Mouse (Mus musculus): ENCODE data around the gene Ppp1r3f. TPM values are rescaled to one million over a fixed set of nuclear protein-coding genes. Genes with fewer than 3 reads are reported as not detected.

Gene Ppp1r3f
- total RNA-seq (2021) = 10 to 100 TPM; 19.1 to 24.9 TPM

DNA sequence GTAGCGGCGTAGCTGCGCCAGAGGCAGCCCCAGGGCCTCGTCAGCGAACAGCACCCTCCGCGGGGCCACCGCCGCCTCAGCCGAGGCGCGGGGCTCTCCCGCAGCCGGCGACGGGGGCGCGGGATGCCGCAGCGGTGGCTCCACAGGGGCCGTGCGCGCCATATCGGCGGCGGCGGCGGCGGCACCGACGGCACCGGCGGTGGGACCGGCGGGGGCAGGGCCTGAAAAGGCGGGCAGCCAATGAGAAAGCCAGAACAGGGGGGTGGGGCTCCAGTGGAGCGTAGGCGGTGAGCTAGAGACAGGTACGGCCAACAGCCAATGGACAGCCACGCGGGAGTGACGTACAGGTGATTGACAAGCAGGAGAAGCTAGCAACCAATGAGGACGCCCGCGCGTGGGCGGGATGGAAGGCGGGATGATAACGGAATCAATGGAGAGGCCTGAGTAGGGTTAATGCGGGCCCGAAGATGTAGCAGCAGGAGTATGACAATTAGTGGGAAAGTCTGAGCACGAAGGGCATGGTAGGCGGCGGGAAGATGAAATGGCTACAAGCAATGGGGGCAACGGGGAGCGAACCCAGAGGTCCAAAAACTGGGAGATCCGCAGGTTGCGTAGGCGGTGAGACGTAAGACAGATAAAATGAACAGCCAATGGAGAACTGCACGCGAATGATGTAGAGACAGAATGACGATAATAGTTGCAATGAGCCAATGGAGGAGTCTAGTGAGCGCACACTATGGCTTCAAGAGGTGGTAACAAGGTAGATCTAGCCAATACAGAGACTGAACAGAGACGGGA is at the start of gene Ppp1r3f:
Gene Ppp1r3f (minus strand): TSS at position 197 of the 798 bp plus-strand sequence.
- peak; percentile 90 to 95 for DNase-seq (ENCODE audit: low spot score in 2 of 2)
- intact Hi-C loops (cut with DNase I) = loop anchor here (5.0 kb wide), 1 partner anchor 68 kb away; no protein-coding TSS in a partner anchor

DNA sequence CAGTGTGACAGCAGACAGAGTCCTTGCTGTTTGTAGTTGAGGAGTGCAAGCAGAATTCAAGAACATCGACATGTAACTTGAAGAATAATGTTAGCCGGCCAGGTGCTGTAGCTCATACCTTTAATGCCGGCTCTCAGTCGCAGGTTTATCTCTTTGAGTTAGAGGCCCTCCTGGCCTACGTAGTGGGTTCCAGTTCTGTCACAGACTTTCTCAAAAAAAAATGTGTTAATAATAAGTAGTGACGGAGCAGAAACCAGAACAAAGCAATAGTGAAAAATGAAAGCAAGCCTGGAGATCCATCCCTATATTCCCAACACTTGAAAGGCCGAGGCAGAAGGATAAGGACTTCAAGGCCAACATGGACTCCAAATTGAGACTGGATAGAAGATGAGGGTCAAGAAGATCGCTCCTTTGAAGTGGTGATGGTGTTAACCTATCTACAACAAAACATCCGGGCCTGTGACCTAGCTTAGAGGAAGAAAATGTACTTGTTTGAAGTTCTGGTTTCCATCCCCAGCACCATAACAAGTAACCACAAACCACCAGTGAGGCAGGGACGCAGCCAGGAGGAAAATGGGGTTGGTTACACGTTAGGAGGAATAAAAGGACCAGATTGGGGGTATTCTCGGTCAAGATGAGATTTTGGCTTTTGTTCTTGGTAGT is 43.9 kb upstream of the Ppp1r3f start:
- DNase-seq (ENCODE audit: low spot score in 2 of 2) = no peak
- intact Hi-C loops (cut with DNase I) = no loop called here

DNA sequence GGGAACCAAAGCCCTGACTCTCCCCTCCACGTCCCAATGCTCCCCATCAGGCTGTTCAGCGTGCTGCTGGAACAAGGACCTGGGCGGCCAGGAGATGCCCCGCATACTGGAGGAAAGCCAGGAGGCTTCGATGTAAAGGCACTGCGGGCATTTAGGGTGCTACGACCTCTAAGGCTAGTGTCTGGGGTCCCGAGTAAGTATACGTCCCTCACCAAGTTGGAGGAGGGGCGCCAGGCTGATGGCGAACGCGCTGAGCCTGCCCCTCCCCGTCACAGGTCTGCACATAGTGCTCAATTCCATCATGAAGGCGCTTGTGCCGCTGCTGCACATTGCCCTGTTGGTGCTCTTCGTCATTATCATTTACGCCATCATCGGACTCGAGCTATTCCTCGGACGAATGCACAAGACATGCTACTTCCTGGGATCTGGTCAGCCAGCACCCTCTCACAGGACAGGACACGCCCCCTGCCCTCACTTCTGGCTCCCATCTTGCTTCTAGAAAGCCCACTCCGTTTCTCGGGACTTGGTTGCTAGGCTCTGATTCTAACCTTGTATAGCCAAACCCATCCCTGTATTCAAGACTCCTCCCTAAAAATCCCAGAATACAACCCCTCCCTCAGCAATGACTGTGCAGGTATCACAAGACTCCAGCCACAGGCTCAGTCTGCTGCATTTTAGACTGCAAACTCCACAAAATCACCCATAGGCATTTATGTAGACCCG is 36.6 kb upstream of the Ppp1r3f start:
- DNase-seq (ENCODE audit: low spot score in 2 of 2) = peak; percentile 17 to 36
- intact Hi-C loops (cut with DNase I) = loop anchor here (2.0 kb wide), 1 partner anchor 28 kb away; the partner anchor contains the start of gene Syp

DNA sequence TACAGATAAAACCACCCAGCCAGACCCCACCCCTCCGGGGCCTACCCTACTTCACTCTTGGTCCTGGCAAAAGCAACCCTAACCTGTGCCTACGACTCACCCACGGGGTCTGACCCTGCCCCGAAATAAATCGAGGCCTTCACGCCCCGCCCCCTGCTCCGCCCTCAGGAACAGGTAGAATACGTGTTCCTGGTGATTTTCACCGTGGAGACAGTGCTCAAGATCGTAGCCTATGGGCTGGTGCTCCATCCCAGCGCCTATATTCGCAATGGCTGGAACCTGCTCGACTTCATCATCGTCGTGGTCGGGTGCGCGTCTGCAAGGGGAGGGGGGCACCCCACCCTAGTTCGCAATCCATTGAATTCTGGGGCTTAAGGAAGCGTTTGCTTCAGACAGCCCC is 36.0 kb upstream of the Ppp1r3f start:
- DNase-seq (ENCODE audit: low spot score in 2 of 2) = peak in 1 of 2 experiments; percentile 9
- intact Hi-C loops (cut with DNase I) = loop anchor here (2.0 kb wide), 1 partner anchor 29 kb away; the partner anchor contains the start of gene Syp

DNA sequence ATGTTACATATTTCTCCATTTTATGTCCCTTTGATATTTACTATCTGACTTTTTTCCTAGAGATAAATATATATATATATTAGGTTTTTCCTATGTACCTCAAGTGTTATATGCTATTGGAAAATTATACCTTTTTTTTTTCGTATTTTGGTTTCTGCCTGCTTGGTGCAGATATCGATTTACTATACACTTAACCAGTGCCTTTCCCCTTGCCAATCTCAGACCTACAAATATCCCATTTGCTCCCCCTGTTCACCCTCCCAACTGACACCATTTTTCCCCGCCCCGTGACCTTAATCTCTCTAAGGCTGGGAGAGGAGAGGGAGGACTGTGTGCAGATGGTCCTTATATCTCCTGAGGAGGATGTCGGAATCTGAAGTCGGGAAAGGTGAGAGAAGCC is 32.7 kb upstream of the Ppp1r3f start, which contains the start of gene Cacna1f:
Gene Cacna1f (plus strand): TSS at position 301 of the 400 bp plus-strand sequence.
- no peak for DNase-seq (ENCODE audit: low spot score in 2 of 2)
- intact Hi-C loops (cut with DNase I) = no loop called here

DNA sequence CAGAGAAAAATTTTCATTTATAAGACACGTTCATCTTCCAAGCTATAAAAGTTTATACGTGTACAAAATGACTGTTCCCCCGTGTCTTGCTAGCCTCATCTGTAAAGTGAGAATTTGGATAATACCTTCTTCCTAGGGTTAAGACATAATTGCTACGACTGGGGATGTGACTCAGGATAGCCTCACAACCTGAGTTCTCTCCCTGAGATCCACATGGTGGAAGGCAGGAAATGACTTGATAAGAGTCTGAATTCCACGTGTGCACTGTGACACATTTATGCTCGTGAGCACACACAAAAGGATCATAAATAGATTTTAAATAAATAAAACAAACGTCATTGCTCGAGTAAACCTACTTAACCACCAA is 31.5 kb upstream of the Ppp1r3f start:
- DNase-seq (ENCODE audit: low spot score in 2 of 2) = no peak
- intact Hi-C loops (cut with DNase I) = no loop called here

DNA sequence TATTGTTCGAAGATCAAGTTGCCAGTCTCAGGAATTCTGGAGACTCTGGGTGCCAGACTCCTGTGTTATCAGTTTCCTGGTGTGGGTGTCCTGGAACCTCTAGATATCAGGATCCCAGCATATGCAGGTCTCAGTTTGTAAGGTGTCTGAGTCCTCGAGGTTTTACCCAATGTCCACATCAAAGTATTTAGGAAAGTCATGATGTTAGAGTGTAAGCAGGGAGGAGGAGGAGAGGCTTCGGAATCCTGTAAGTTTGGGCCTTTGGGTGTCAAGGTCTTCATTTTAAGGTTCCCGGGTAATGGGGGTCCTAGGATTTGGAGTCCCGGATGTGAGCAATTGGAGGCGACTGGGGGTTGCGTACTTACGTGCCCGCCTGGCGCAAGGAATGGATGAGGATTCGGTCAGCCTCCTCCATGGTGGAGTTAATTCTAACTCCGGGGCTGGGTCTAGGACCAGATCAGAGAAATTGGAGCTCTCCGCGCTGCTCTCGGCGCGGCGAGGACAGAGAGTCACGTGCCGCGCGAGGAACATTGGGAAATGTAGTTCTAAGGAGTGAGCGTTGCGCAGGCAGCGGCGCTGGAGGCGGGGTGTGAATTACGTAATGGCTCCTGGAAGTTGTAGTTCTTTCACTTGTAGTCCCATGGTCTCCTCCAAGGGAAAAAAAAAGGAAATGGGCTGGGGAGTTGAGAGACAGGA is 30.9 kb upstream of the Ppp1r3f start, which contains the start of gene Ccdc22:
Gene Ccdc22 (minus strand): TSS at position 639 of the 696 bp plus-strand sequence.
- intact Hi-C loops (cut with DNase I) = no loop called here
- peak; percentile 80 to 82 for DNase-seq (ENCODE audit: low spot score in 2 of 2)

DNA sequence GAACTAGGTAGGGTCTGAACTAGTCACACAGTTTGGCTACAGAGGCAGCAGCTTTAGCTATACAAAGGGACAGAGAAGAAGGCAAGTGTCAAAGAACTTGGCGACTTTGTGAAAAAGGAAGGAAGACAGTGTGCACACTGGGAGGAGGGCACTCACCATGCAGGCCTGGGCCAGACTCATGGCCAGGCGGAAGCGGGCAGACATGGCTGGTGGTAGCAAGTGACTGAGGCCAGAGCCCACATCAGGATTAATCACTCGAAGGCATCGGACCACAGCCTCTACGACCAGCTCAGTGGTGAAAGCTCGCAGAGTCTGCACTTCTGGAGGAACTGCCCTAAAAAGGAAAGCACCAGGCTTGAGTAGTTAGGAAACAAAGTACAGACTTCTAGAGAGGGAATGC is 29.9 kb upstream of the Ppp1r3f start:
- no peak for DNase-seq (ENCODE audit: low spot score in 2 of 2)
- intact Hi-C loops (cut with DNase I) = no loop called here

DNA sequence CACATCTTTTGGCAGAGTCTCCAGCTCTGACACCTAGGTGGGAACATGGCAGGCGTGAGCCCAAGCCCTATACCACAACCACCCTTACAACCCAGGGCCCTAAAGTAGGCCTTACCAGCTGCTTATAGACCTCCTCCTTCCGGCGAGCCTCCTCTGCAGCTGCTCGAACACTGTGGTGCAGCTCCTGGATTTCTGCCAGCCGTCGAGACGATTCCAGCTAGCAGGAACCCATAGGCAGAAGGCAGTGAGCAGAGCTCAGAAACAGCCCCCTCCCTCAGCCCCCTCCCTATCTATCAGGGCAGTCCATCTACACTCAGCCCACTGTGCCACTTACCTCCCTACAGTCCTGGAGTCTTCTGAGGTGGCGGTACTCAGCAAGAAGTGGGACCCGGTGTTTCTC is 21.3 kb upstream of the Ppp1r3f start:
- intact Hi-C loops (cut with DNase I) = no loop called here
- no peak for DNase-seq (ENCODE audit: low spot score in 2 of 2)

DNA sequence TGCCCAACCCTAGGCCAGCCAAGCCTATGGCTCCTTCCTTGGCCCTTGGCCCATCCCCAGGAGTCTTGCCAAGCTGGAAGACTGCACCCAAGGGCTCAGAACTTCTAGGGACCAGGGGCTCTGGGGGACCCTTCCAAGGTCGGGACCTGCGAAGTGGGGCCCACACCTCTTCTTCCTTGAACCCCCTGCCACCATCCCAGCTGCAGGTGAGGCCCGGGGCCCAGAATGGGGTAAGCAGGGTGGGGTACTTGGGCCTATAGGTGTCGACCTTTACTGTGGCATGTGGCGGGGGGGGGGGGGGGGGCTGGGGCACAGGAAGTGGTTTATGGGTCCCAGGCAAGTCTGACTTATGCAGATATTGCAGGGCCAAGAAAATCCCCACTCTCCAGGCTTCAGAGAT is 12.3 kb upstream of the Ppp1r3f start:
- intact Hi-C loops (cut with DNase I) = no loop called here
- DNase-seq (ENCODE audit: low spot score in 2 of 2) = no peak

DNA sequence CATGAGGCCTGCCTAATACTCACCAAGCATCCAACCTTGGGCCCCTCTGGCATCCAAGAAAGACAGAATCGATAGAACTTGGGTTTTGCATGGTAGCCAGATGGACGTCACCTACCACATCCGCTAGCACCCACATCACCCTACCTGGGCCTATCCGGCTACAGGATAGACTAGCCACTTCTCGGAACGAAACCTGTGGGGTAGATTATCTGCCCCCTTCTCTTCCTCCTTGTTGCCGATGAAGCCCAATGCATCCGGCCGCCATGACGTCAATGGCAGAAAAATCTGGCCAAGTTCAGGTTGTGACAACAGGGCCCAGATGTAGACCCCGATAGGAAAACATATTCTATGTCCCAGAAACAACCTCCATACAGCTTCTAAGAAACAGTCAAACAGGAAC is 9.8 kb upstream of the Ppp1r3f start:
- DNase-seq (ENCODE audit: low spot score in 2 of 2) = no peak
- intact Hi-C loops (cut with DNase I) = no loop called here

DNA sequence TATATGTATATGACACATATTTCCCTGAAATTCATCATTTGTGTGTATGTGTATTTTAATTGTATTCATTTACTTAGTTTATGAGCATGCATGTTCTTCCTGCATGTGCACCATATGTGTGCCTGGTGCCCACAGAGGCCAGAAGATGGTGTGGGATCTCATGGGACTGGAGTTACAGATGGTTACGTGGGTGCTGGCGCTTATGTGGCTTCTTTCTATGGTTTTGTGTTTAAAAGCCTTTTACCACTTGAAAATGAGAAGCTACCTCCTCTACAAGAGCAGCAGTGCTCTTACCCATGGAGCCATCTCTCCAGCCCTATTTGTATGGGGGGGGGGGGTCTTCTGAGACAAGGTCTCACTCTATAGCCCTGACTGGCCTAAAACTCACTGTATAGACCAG is 7.1 kb upstream of the Ppp1r3f start:
- peak in 1 of 2 experiments; percentile 15 for DNase-seq (ENCODE audit: low spot score in 2 of 2)
- intact Hi-C loops (cut with DNase I) = no loop called here

DNA sequence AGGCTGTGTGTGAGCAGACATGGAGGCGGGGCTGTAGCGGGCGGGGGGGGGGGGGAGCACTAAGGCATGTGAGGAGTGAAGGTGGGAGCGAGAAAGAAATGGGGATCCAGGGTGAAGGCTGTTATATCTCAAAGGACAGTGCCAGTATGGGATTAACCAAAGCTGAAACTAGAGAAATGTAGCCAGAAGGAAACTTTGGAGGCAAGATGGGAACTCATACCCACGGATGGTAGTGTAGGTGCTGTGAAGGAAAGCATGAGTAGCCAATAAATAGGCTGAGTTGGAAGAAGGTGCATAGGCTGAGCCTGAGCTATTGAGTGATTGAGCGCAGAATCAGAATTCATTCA is 775 bp upstream of the Ppp1r3f start:
- no peak for DNase-seq (ENCODE audit: low spot score in 2 of 2)
- intact Hi-C loops (cut with DNase I) = loop anchor here (5.0 kb wide), 1 partner anchor 67 kb away; no protein-coding TSS in a partner anchor

DNA sequence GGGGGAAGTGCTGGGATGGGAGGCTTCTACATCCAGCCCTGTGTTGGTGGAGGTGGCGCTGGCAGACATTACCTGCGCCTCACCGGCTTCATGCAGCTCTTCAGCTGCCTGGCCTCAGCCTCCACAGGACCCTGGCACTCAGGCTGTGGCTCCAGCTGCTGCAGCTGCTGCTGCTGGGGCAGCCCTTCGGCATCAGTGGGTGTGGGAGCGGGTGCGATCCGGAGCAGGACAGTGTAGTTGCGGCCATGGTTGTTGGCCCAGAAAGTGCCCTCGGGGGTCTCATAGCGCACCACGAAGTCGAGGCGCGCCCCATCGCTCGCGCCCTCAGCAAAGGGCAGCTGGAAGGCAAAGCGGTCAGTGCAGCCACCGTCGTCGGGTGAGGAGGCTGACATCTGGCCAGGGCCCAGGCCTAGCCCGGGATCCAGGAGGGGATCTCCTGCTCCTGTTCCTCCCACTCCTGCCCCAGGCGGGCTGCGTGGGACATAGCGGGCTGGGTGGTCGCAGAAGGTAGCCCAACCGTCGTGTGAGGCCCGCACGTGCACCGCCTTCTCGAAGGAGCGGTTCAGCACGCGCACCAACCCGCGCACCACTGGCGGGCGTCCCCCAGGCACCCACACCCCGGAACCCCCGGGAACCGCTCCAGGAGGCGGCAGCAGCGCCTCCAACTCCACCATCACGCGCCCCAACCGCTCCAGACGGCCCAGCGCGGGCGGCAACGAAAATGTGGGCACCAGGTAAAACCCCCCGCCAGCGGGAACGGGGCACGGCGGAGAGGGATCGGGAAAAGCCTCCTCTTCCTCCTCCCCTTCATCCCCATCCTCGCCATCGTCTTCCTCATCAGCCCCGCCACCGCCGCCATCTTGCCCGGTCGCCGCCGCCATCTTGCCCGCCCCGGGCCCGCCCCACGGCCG is 652 bp downstream of the Ppp1r3f start, which contains the start of gene Foxp3:
Gene Foxp3 (plus strand): TSS at position 469 of the 911 bp plus-strand sequence.
- intact Hi-C loops (cut with DNase I) = loop anchor here (5.0 kb wide), 1 partner anchor 69 kb away; no protein-coding TSS in a partner anchor
- DNase-seq (ENCODE audit: low spot score in 2 of 2) = peak; percentile 54 to 59

DNA sequence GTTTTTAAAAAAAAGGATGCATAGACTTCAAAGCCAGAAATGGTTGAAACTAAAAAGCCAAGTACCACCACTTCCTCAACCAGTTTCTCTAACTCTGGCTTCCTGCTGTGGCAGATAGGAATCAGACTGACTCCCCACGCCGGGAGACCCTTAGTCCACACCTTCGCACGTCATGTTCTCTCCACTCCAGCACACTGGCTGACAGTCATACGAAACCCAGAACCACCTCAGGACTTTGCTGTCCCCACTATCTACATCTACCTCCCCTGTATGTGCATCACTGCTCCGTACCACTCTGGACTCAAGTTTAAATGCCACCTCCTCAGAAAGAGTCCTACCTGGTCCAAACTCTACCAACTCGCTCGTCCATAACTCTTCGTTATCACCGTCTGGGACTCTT is 1.6 kb downstream of the Ppp1r3f start:
- intact Hi-C loops (cut with DNase I) = loop anchor here (5.0 kb wide), 1 partner anchor 70 kb away; no protein-coding TSS in a partner anchor
- DNase-seq (ENCODE audit: low spot score in 2 of 2) = no peak

DNA sequence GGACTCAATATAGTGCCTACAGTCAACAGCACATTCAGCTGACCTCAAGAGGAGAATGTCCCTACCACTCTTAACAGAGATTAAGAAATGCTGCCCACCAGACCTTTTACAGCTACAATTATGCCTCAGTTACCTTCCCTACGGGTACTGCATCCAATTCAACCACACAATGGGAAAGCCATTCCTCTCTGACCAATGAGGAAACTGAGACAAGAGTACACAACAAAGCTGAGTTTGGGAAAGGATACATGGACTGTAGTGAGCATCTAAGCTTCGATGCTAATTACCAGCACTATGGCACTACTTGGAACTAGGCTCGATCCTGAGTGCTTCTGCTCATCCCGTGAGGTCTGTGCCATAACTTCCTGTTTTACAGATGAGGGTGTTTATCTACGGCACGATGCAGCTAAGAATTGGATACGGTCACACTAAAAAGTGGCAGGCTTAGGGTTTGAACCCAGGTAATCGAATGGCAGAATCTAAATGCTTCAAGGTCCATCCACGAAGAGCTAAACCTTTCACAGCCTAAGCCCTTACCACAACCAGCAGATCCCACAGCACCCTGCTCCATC is 2.4 kb downstream of the Ppp1r3f start:
- DNase-seq (ENCODE audit: low spot score in 2 of 2) = no peak
- intact Hi-C loops (cut with DNase I) = loop anchor here (5.0 kb wide), 1 partner anchor 71 kb away; no protein-coding TSS in a partner anchor

DNA sequence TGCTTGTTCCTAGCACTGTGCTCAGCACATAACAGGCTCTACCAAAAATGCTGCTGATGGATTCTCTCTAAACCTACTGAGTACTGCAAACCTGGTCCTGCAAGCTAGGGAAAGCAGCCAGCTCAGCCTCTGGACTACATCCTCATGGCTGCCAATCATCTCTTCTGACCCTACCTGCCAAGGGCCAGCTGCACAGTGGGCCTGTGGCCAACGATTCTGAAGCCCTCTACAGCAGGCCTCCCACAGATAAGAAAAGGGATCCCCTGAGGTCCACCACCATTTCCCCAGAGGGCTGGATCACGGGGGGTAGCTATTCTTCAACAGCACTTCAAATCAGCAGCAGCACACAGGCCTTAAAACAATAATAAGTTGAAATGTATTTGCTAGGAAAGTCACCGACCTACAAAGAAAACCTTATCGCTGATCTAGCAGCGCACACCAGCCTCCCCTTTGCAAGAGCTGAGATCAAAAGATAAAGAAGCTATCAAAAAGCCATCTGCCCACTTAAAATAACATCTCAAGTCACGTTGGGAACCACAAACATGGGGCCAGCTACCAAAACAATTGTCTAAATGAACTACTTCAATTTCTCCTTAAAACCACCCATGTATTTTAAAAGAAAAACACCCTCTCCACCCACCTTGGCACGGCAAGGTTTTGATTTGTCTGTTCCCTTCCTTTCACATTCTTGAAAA is 3.5 kb downstream of the Ppp1r3f start:
- no peak for DNase-seq (ENCODE audit: low spot score in 2 of 2)
- intact Hi-C loops (cut with DNase I) = loop anchor here (5.0 kb wide), 1 partner anchor 72 kb away; no protein-coding TSS in a partner anchor

Measured in left cerebral cortex, postnatal 36 days (tissue).